Mouse (Mus musculus): Measurements from ENCODE around the gene Pvr.
A peak's percentile ranks its signal among the peaks of the same experiment; 100 is the strongest.

GRCm38 (mm10) chr7:19875948-19876682, 44.8 kb downstream of the Pvr start:
- peak; percentile 25; the same call in 1 of the 2 replicates for TF ChIP-seq CTCF (IDR thresholded peaks at IDR 0.05; ENCODE audit: low read depth, low read length)
- no peak for TF ChIP-seq POLR2A (IDR thresholded peaks at IDR 0.05; ENCODE audit: borderline replicate concordance, low read depth, low read length)

Measured in bone marrow macrophage, adult 2 months (primary cell).